Mouse (Mus musculus) spleen, adult 2 months (tissue): ENCODE data around the gene Fez1. TPM values are rescaled to one million over a fixed set of nuclear protein-coding genes. Genes with fewer than 3 reads are reported as not detected.
A peak's percentile ranks its signal among the peaks of the same experiment; 100 is the strongest.

Source experiments
- DNase-seq, 2 experiments: peaks; one replicate each; pipeline versions ENCODE4 v3.0.0 to v3.0.0-alpha.2; 2012 to 2021; ENCODE audit warnings: low spot score in 2 of 2, low read depth in 1 of 2
- H3K27ac ChIP-seq: fragments of 200-500 bp; 2 replicates; pipeline ENCODE4 v1.5.1; 2012; ENCODE audit warnings: low read length, inconsistent platforms; ENCODE audit not compliant: insufficient read depth
- H3K27me3 ChIP-seq: fragments of 200-500 bp; 2 replicates; pipeline ENCODE4 v1.6.1; 2012; ENCODE audit warnings: mild to moderate bottlenecking, moderate library complexity, low read length, inconsistent platforms; ENCODE audit not compliant: control insufficient read depth, insufficient read depth
- H3K36me3 ChIP-seq: fragments of 200-500 bp; 2 replicates; pipeline ENCODE4 v1.6.1; 2012; ENCODE audit warnings: mild to moderate bottlenecking, low read length, inconsistent platforms; ENCODE audit not compliant: control insufficient read depth, insufficient read depth
- H3K4me1 ChIP-seq: fragments of 200-500 bp; 2 replicates; pipeline ENCODE4 v1.6.1; 2011; ENCODE audit warnings: inconsistent platforms; ENCODE audit not compliant: control insufficient read depth, insufficient read depth, insufficient read length
- H3K4me3 ChIP-seq: fragments of 200-500 bp; 2 replicates; pipeline ENCODE4 v1.5.1; 2011; ENCODE audit warnings: mild to moderate bottlenecking, inconsistent platforms; ENCODE audit not compliant: insufficient read depth, insufficient read length; ENCODE audit errors: extremely low read depth
- CTCF ChIP-seq: fragments of 200-500 bp; IDR thresholded peaks from 2 replicates; pipeline ENCODE4 v1.5.1; 2011; ENCODE audit warnings: mild to moderate bottlenecking, inconsistent platforms; ENCODE audit not compliant: insufficient read depth, insufficient read length, insufficient replicate concordance; ENCODE audit errors: extremely low read depth
- POLR2A ChIP-seq: fragments of 200-500 bp; IDR thresholded peaks from 2 replicates; pipeline ENCODE4 v1.6.1; 2011; ENCODE audit warnings: low read depth, low read length, inconsistent platforms
- WGBS: fragments of 180-500 bp; shearing (Covaris S2); methylation state at CpG from one replicate; pipeline ENCODE4 v1.1.7; 2018; 5-methylcytosine and 5-hydroxymethylcytosine counted together
- polyA plus RNA-seq: library from polyadenylated mRNA; depleted of rRNA; stranded (reverse); fragments of >200 nt; gene quantifications from 2 replicates; pipeline ENCODE4 v1.2.3, GENCODE M21; 2012; rRNA removed

Gene Fez1
- polyA plus RNA-seq, 1 experiment, result 0.19 TPM

GRCm38 (mm10) chr9:36916362-36916761 lies 94.7 kb downstream of the Fez1 start:
- Histone ChIP-seq H3K4me3 (no peak overlapping the region), H3K27me3 (no peaks in the 10 kb centered on the region), H3K27ac (no peak overlapping the region), H3K4me1 (no peaks in the 10 kb centered on the region), H3K36me3 (no peaks in the 10 kb centered on the region)
- peak; percentile 60; the same call in 1 of the 2 replicates for TF ChIP-seq CTCF
- TF ChIP-seq POLR2A, result no peak
- DNase-seq, result peak in 1 of 2 experiments; percentile 40
- WGBS, result 8% methylated on average over 6 of the region's 6 CpGs

- H3K27me3 ChIP-seq, result no peaks in the 10 kb centered on the region
- H3K4me3 ChIP-seq, result no peak overlapping the region
- no peaks in the 10 kb centered on the region for H3K4me1 ChIP-seq
- 77% methylated on average over 5 of the region's 5 CpGs for WGBS
- H3K36me3 ChIP-seq, result no peaks in the 10 kb centered on the region
- DNase-seq, result no peak
- TF ChIP-seq POLR2A (no peak), CTCF (no peak)
- no peak overlapping the region for H3K27ac ChIP-seq
Observed at GRCm38 (mm10) chr9:36916915-36917314, 95.3 kb downstream of the Fez1 start.

GRCm38 (mm10) chr9:36918582-36918981 lies 96.9 kb downstream of the Fez1 start:
- Histone ChIP-seq H3K27me3 (no peaks in the 10 kb centered on the region), H3K36me3 (no peaks in the 10 kb centered on the region), H3K4me3 (no peak overlapping the region), H3K27ac (no peak overlapping the region), H3K4me1 (no peaks in the 10 kb centered on the region)
- no peak for TF ChIP-seq CTCF
- TF ChIP-seq POLR2A, result no peak
- 70% methylated on average over 3 of the region's 3 CpGs for WGBS
- no peak for DNase-seq

GRCm38 (mm10) chr9:36919472-36919871 lies 97.8 kb downstream of the Fez1 start:
- no peak for DNase-seq
- H3K4me1 ChIP-seq, result no peaks in the 10 kb centered on the region
- 60% methylated on average over 4 of the region's 4 CpGs for whole genome bisulfite sequencing

GRCm38 (mm10) chr9:36921718-36922415 lies 100.2 kb downstream of the Fez1 start:
- Histone ChIP-seq H3K27ac (no peak overlapping the region), H3K4me1 (no peaks in the 10 kb centered on the region), H3K27me3 (no peaks in the 10 kb centered on the region), H3K36me3 (no peaks in the 10 kb centered on the region), H3K4me3 (no peak overlapping the region)
- 81% methylated on average over 13 of the region's 13 CpGs for WGBS
- TF ChIP-seq POLR2A (no peak), CTCF (no peak)
- DNase-seq, result no peak

More at GRCm38 (mm10) chr9:36919472-36919871, 97.8 kb downstream of the Fez1 start:
- H3K27me3 ChIP-seq, result no peaks in the 10 kb centered on the region
- H3K36me3 ChIP-seq, result no peaks in the 10 kb centered on the region
- H3K27ac ChIP-seq, result no peak overlapping the region
- H3K4me3 ChIP-seq, result no peak overlapping the region
- TF ChIP-seq CTCF (no peak), POLR2A (no peak)

GRCm38 (mm10) chr9:36923753-36924152 lies 102.1 kb downstream of the Fez1 start:
- 87% methylated on average over 5 of the region's 5 CpGs for WGBS
- Histone ChIP-seq H3K4me1 (no peaks in the 10 kb centered on the region), H3K36me3 (no peaks in the 10 kb centered on the region), H3K4me3 (no peak overlapping the region), H3K27me3 (no peaks in the 10 kb centered on the region), H3K27ac (no peak overlapping the region)
- no peak for TF ChIP-seq CTCF
- DNase-seq, result no peak

Other genes starting within 250 kb of the Fez1 start
- not detected in 2 replicates for gene Gm17689, start 239.2 kb upstream of the Fez1 start, polyA plus RNA-seq
- gene A630095E13Rik, start 178.5 kb upstream of the Fez1 start, polyA plus RNA-seq, result not detected in 2 replicates
- not detected in 2 replicates for gene Acrv1, start 128.6 kb upstream of the Fez1 start, polyA plus RNA-seq
- 0.44 and 0.46 TPM in 2 replicates for gene Chek1, start 94.8 kb upstream of the Fez1 start, polyA plus RNA-seq
- 91.7 and 110 TPM in 2 replicates for gene Stt3a, start 54.2 kb upstream of the Fez1 start, polyA plus RNA-seq
- 20.2 and 29.8 TPM in 2 replicates for gene Ei24, start 24.5 kb upstream of the Fez1 start, polyA plus RNA-seq